Mouse (Mus musculus) heart, embryonic 14.5 days (tissue): ENCODE measurements around the gene Mcm10. TPM values are rescaled to one million over a fixed set of nuclear protein-coding genes. Genes with fewer than 3 reads are reported as not detected.

Experiments
- ATAC-seq: fragments of 200-750 bp; cut with Nextera tagmentation; 2 replicates; pipeline ENCODE4 v1.8.0; 2017; ENCODE audit warnings: low read depth, moderate TSS enrichment; ENCODE audit not compliant: insufficient number of reproducible peaks, insufficient read depth, low FRiP score
- H3K27ac ChIP-seq, 2 experiments: fragments of 200-500 bp in 1 of 2; fragments of 300-500 bp in 1 of 2; sonication (generic) in 1 of 2; replicated peaks in 1 of 2; 2 replicates each; pipeline ENCODE4 v1.5.1; 2012 to 2014; ENCODE audit warnings: low read depth in 2 of 2, low read length in 2 of 2, control low read depth in 1 of 2, mild to moderate bottlenecking in 1 of 2, mixed read lengths in 1 of 2; ENCODE audit not compliant: control insufficient read depth in 1 of 2, insufficient read depth in 1 of 2
- H3K27me3 ChIP-seq: fragments of 300-500 bp; sonication (generic); 2 replicates; pipeline ENCODE4 v1.6.1; 2014; ENCODE audit warnings: mild to moderate bottlenecking, low read length, control low read depth; ENCODE audit not compliant: control insufficient read depth, insufficient read depth
- H3K36me3 ChIP-seq: fragments of 300-500 bp; sonication (generic); 2 replicates; pipeline ENCODE4 v1.6.1; 2014; ENCODE audit warnings: mild to moderate bottlenecking, control low read depth, low read length, mixed read lengths; ENCODE audit not compliant: control insufficient read depth, insufficient read depth
- H3K4me1 ChIP-seq, 2 experiments: fragments of 200-500 bp in 1 of 2; fragments of 300-500 bp in 1 of 2; sonication (generic) in 1 of 2; 2 replicates each; pipeline ENCODE4 v1.6.1; 2012 to 2014; ENCODE audit warnings: low read length in 2 of 2, control low read depth in 1 of 2, mixed read lengths in 1 of 2; ENCODE audit not compliant: control insufficient read depth in 2 of 2, insufficient read depth in 2 of 2
- H3K4me2 ChIP-seq: fragments of 300-500 bp; sonication (generic); 2 replicates; pipeline ENCODE4 v1.6.1; 2014; ENCODE audit warnings: mild to moderate bottlenecking, low read length
- H3K4me3 ChIP-seq, 2 experiments: fragments of 200-500 bp in 1 of 2; fragments of 300-500 bp in 1 of 2; sonication (generic) in 1 of 2; 2 replicates each; pipeline ENCODE4 v1.5.1; 2012 to 2014; ENCODE audit warnings: low read length in 2 of 2, mild to moderate bottlenecking in 2 of 2, control low read depth in 1 of 2, low read depth in 1 of 2, moderate library complexity in 1 of 2; ENCODE audit not compliant: control insufficient read depth in 1 of 2, insufficient read depth in 1 of 2
- H3K9ac ChIP-seq: fragments of 300-500 bp; sonication (generic); 2 replicates; pipeline ENCODE4 v1.6.1; 2014; ENCODE audit warnings: mild to moderate bottlenecking, low read length
- H3K9me3 ChIP-seq: fragments of 300-500 bp; sonication (generic); 2 replicates; pipeline ENCODE4 v1.6.1; 2016; ENCODE audit warnings: low read length, control low read depth; ENCODE audit not compliant: control insufficient read depth
- whole genome bisulfite sequencing: fragments of 180-500 bp; shearing (Covaris S2); extraction: QIAGEN DNeasy Blood & Tissue Kit; methylation state at CpG from one replicate; pipeline ENCODE4 v1.1.7; 2014; 5-methylcytosine and 5-hydroxymethylcytosine counted together
- polyA plus RNA-seq: library from polyadenylated mRNA; unstranded; fragments of >200 nt; fragmentation: Nextera tagmentation; extraction: Ambion mirVana; gene quantifications from 2 replicates; pipeline ENCODE4 v1.2.1, GENCODE M21; 2014

Mcm10 gene
- polyA plus RNA-seq, 1 experiment from 2014 or later: 13.6 TPM

DNA sequence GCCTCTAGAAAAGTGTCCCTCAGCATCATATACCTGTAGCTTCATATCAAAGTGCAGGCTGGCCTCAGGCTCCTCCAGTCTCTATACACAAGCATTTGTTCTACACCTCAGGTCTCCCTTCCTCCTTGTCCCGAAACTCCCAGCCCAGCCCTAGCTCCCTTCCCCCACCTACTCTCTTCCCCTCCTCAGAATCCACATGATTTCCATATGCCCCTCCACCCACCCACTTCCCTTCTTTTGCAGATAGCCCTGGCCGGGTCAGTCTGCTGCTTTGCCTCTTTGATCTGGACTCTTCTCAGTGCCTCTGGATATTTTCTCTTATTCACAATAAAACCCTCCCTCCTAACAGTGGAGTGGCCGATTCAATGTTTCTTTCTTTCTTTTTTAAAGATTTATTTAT, 31.7 kb upstream of the Mcm10 start:
- no peaks in the 10 kb centered on the region for H3K27me3 ChIP-seq
- H3K4me2 ChIP-seq: no peak overlapping the region
- H3K9me3 ChIP-seq: no peaks in the 10 kb centered on the region
- no peak overlapping the region for H3K9ac ChIP-seq
- 35% methylated on average over 3 of the region's 3 CpGs for WGBS
- H3K27ac ChIP-seq: no peak overlapping the region
- H3K4me1 ChIP-seq: peaks cover 7 to 14% of the 10 kb centered on the region in 2 experiments; a peak in 3 of 4 replicates
- peaks cover 17% of the 10 kb centered on the region for H3K36me3 ChIP-seq
- no peak for ATAC-seq
- no peak overlapping the region for H3K4me3 ChIP-seq

DNA sequence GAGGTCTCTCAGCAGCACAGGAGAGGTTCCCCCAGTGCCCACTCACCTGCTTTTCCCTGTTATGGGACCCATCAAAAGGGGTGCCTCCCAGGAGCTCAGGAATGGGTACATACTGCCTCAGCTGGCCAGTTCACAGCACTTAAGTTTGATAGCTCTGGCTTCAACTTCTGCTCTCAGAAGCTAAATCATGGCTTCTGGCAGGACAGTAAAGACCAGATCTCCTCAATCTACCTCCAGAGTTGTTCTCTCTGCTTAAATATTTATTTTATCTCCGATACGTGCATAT, 30.8 kb upstream of the Mcm10 start:
- H3K27me3 ChIP-seq: no peaks in the 10 kb centered on the region
- WGBS: 91% methylated on average over 2 of the region's 2 CpGs
- H3K27ac ChIP-seq: no peak overlapping the region
- ATAC-seq: no peak
- H3K36me3 ChIP-seq: peaks cover 15% of the 10 kb centered on the region
- H3K9me3 ChIP-seq: no peaks in the 10 kb centered on the region
- H3K4me2 ChIP-seq: no peak overlapping the region
- H3K4me1 ChIP-seq: peaks cover 7 to 14% of the 10 kb centered on the region in 2 experiments; a peak in 3 of 4 replicates
- no peak overlapping the region for H3K9ac ChIP-seq
- H3K4me3 ChIP-seq: no peak overlapping the region

DNA sequence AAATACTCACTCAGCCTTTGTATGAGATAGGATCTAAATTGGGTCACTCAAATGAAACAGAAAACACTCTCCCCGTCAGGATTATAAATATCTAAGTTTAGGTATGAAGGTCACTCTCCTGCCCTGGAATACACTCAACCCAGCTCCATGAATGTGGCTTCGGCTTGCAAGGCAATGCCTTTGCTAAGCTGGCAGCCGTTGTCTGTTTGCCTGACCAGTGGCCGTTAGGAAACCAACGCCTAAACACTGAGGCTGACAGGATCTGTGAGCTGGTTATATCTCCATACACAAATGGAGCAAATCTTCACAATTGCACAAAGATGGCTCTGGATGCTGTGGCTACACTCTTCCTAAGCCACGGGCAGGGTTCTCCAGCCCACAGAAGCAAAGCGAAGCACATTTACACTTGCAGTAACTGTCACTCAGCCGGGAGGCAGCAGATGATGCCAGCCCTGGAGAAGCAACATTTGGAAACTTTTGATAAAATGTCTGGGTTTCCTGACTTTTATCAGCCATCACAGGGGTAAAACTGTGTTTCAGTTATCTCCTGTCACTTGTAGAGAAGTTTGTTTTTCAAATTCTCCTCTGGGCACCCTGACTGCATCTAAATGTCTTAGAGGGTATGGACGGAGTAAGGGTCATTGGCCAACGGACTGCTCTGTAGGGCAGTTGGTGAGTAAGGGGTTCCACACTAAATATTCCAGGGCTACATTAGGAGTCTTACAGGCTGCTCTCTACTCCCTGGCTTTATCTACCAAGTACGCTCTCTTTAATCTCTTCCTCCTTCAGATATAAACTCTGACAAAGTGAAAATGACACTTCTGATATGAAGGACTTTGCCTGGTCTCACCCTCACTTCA, 30.3 kb upstream of the Mcm10 start:
- 52% methylated on average over 11 of the region's 11 CpGs for WGBS
- Histone ChIP-seq H3K9ac (no peak overlapping the region), H3K4me2 (no peak overlapping the region), H3K9me3 (no peaks in the 10 kb centered on the region), H3K4me3 (no peak overlapping the region), H3K27me3 (no peaks in the 10 kb centered on the region), H3K4me1 (peaks cover 7 to 14% of the 10 kb centered on the region in 2 experiments; a peak in 3 of 4 replicates), H3K36me3 (peaks cover 16% of the 10 kb centered on the region), H3K27ac (no peak overlapping the region)
- ATAC-seq: no peak

DNA sequence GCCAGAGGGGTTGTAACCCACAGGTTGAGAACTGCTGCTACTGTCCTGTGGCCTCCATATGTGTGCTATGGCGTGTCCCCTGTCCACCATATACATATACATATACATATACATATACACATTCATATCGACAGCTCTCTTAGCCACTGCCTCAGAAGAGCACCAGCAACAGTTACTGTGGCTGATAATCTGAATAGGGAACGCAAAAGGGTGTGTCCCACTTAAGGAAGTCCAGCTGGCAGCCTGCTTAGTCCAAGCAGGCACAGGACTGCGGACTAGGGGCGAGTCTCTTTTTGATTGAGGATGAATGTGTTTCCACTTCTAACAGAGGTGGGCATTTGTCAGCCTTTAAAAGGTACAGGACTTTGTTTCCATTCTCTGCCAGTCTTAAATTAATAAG, 29.3 kb upstream of the Mcm10 start:
- 78% methylated on average over 5 of the region's 5 CpGs for WGBS
- no peak for ATAC-seq
- Histone ChIP-seq H3K4me2 (no peak overlapping the region), H3K9ac (no peak overlapping the region), H3K27me3 (no peaks in the 10 kb centered on the region), H3K4me3 (no peak overlapping the region), H3K36me3 (peaks cover 22% of the 10 kb centered on the region), H3K27ac (no peak overlapping the region), H3K9me3 (no peaks in the 10 kb centered on the region), H3K4me1 (peaks cover 7 to 14% of the 10 kb centered on the region in 2 experiments; a peak in 3 of 4 replicates)

DNA sequence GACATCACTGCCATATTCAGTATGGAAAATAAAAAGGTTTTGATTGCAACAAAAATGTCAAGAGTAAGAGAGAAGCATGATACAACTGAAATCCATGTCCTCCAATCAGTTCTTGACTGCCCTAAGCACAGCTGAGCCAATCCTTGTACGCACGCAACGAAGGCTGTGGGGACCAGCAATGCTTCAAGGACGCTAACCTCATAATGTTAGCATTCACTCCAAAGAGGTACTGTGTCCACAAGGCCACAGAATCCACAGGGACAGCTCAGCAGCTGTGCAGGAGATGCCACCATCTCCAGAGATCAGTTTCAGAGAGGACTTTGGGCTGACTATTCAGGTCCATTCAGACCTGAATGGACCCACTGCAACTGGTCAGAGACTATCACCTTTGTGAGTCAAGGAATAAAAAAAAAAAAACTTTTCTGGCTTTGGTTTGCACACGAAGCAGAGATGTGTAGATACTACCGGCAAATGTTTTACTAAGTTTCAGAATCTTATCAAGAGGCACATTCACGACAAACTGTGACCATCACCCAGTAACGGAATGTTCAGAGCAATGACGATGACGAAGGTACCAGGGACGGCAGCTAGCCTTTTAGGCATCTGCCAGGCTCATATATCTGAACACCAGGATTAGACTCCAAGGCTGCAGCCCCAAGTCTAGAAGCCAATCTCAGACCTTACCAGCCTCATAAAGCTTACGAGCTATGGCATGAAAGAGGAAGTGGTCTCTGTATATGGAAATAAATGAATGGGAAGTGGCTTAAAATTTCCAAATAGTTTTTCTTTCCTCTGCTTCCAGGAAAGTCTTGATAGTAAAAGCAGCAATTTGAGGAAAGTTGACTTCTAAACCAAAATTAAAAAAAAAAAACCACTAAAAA, 27.9 kb upstream of the Mcm10 start:
- Histone ChIP-seq H3K36me3 (peaks cover 25% of the 10 kb centered on the region), H3K4me3 (no peak overlapping the region), H3K9me3 (no peaks in the 10 kb centered on the region), H3K27me3 (no peaks in the 10 kb centered on the region), H3K9ac (no peak overlapping the region), H3K4me2 (no peak overlapping the region), H3K4me1 (peaks cover 7 to 14% of the 10 kb centered on the region in 2 experiments; a peak in 3 of 4 replicates), H3K27ac (no peak overlapping the region)
- ATAC-seq: no peak
- WGBS: 85% methylated on average over 12 of the region's 12 CpGs

DNA sequence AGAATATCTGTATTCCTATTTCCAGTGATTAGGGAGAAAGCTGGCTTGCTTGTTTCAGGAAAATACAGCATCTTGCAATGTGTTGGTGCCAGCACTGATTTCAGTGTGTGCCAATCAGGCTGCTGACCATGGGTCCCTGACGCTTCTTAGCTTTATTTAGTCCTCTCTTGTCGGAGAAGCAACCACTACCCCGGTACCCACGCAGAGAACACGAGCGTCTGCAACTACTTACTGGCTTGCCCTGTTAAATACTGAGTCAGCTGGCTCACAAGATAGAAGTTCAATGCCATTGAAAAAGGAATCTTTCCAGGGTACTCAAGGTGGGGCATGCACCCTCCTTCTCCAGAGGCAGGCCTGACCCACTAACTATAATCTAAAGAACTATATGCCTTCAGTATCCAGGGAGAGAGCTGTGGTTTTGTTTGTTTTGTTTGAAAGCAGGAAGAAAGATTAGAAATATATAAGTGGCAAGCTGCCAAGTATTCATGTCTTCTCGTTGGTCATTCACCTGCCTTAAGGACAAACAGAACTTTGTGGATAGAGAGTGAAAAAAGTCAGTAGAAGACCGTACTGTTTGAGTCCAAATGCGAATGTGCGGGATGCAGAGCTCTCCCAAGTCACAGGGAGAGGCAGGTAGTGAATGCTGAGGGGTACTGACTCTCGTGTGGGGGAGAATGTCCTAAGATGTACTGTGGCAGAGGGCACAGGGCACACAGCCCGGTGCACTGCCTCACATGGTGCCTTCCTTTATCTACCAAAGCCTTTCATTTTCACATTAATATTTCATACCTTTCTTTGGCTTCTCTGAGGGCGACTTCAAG, 27.0 kb upstream of the Mcm10 start:
- no peak overlapping the region for H3K4me2 ChIP-seq
- no peak overlapping the region for H3K9ac ChIP-seq
- H3K36me3 ChIP-seq: peaks cover 25% of the 10 kb centered on the region
- no peaks in the 10 kb centered on the region for H3K27me3 ChIP-seq
- H3K4me3 ChIP-seq: no peak overlapping the region
- no peak for ATAC-seq
- no peaks in the 10 kb centered on the region for H3K9me3 ChIP-seq
- no peak overlapping the region for H3K27ac ChIP-seq
- WGBS: 75% methylated on average over 13 of the region's 13 CpGs
- peaks cover 7 to 14% of the 10 kb centered on the region in 2 experiments; a peak in 3 of 4 replicates for H3K4me1 ChIP-seq

DNA sequence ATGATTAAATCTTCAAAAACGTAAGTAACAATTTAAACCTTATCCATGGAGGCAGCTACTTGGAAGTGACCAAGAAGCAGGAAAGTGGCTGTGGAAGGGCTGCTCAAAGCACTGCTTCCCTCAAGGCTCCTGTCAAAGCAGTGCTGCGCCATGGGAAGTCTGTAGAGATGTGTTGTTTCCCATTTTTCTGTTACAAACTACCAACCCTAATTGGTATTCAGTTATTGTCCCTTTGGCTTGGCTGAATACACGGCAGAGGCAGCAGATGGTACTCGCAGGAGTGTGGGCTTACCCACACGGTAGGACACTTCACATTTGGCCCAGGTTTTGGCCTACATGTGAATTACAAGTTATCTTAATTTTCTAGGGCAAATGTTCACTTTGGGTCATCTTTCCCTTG, 25.7 kb upstream of the Mcm10 start:
- peaks cover 25% of the 10 kb centered on the region for H3K36me3 ChIP-seq
- H3K27me3 ChIP-seq: no peaks in the 10 kb centered on the region
- no peak overlapping the region for H3K9ac ChIP-seq
- H3K4me3 ChIP-seq: no peak overlapping the region
- H3K4me1 ChIP-seq: peaks cover 4 to 11% of the 10 kb centered on the region in 2 experiments
- WGBS: 86% methylated on average over 5 of the region's 5 CpGs
- no peaks in the 10 kb centered on the region for H3K9me3 ChIP-seq
- no peak overlapping the region for H3K4me2 ChIP-seq
- H3K27ac ChIP-seq: no peak overlapping the region
- no peak for ATAC-seq
